Mouse (Mus musculus) heart, adult 2 months (tissue): Measurements from ENCODE around the gene Zxdc. TPM values are rescaled to one million over a fixed set of nuclear protein-coding genes. Genes with fewer than 3 reads are reported as not detected.

Source experiments
- DNase-seq, 2 experiments: peaks; one replicate each; pipeline ENCODE4 v3.0.0; 2021
- H3K27ac ChIP-seq: fragments of 200-600 bp; 2 replicates; pipeline ENCODE4 v1.8.1; 2022
- H3K27me3 ChIP-seq: fragments of 200-500 bp; 2 replicates; pipeline ENCODE4 v1.6.1; 2012; ENCODE audit warnings: mild to moderate bottlenecking, low read length, inconsistent platforms, mixed read lengths; ENCODE audit not compliant: control insufficient read depth, insufficient read depth
- H3K36me3 ChIP-seq: fragments of 200-500 bp; 2 replicates; pipeline ENCODE4 v1.6.1; 2012; ENCODE audit warnings: low read length, inconsistent platforms; ENCODE audit not compliant: control insufficient read depth, insufficient read depth
- H3K4me1 ChIP-seq: fragments of 200-500 bp; 2 replicates; pipeline ENCODE4 v1.6.1; 2011; ENCODE audit warnings: low read length; ENCODE audit not compliant: control insufficient read depth, insufficient read depth
- H3K4me3 ChIP-seq: fragments of 200-600 bp; 2 replicates; pipeline ENCODE4 v1.8.1; 2022
- H3K79me2 ChIP-seq: fragments of 200-500 bp; replicated peaks from 2 replicates; pipeline ENCODE4 v1.6.1; 2012; ENCODE audit warnings: mild to moderate bottlenecking, inconsistent platforms, low read length, moderate library complexity, mixed read lengths; ENCODE audit not compliant: control insufficient read depth, insufficient read depth
- H3K9ac ChIP-seq: fragments of 200-500 bp; 2 replicates; pipeline ENCODE4 v1.6.1; 2012; ENCODE audit warnings: low read depth, mild to moderate bottlenecking, control low read depth, inconsistent platforms, low read length, mixed read lengths
- CTCF ChIP-seq: fragments of 200-600 bp; IDR thresholded peaks from 2 replicates; pipeline ENCODE4 v1.8.1; 2022; ENCODE audit warnings: antibody characterized with exemption, mild to moderate bottlenecking, moderate library complexity
- EP300 ChIP-seq: fragments of 200-500 bp; IDR thresholded peaks from 2 replicates; pipeline ENCODE4 v1.6.1; 2011; ENCODE audit warnings: low read depth, low read length, control low read depth; ENCODE audit not compliant: insufficient read depth
- POLR2A ChIP-seq: fragments of 200-500 bp; IDR thresholded peaks from 2 replicates; pipeline ENCODE4 v1.6.1; 2011; ENCODE audit warnings: mild to moderate bottlenecking, low read depth, low read length, control low read depth; ENCODE audit not compliant: insufficient read depth
- WGBS: fragments of 180-500 bp; shearing (Covaris S2); methylation state at CpG from one replicate; pipeline ENCODE4 v1.1.7; 2018; 5-methylcytosine and 5-hydroxymethylcytosine counted together
- intact Hi-C: fragments of 180-260 bp; cut with DNase I; formaldehyde crosslinking; loops from one replicate; pipeline ENCODE4 v1.15.1; 2025
- polyA plus RNA-seq: library from polyadenylated mRNA; depleted of rRNA; stranded (reverse); fragments of >200 nt; gene quantifications from 2 replicates; pipeline ENCODE4 v1.2.3, GENCODE M21; 2012
- total RNA-seq, 2 experiments: library from RNA; stranded (reverse); gene quantifications; 2 replicates each; pipeline ENCODE4 v1.2.3; 2021

The Zxdc gene
- total and polyA plus RNA-seq, 3 experiments, result 8.4 to 14.6 (median 12.6) TPM

GRCm38 (mm10) chr6:90327670-90328069 is 41.6 kb upstream of the Zxdc start:
- WGBS, result 14% methylated on average over 6 of the region's 6 CpGs
- no peaks in the 10 kb centered on the region for H3K79me2 ChIP-seq
- intact Hi-C loops, result loop anchor here (10.0 kb wide), 1 partner anchor 643 kb away; no protein-coding TSS in a partner anchor
- H3K27me3 ChIP-seq, result no peaks in the 10 kb centered on the region
- H3K4me3 ChIP-seq, result no peak overlapping the region
- no peak for DNase-seq
- no peak overlapping the region for H3K27ac ChIP-seq
- no peaks in the 10 kb centered on the region for H3K4me1 ChIP-seq
- no peak overlapping the region for H3K9ac ChIP-seq
- TF ChIP-seq EP300, result no peak
- TF ChIP-seq CTCF, result peak; percentile 59
- H3K36me3 ChIP-seq, result no peaks in the 10 kb centered on the region

DNA sequence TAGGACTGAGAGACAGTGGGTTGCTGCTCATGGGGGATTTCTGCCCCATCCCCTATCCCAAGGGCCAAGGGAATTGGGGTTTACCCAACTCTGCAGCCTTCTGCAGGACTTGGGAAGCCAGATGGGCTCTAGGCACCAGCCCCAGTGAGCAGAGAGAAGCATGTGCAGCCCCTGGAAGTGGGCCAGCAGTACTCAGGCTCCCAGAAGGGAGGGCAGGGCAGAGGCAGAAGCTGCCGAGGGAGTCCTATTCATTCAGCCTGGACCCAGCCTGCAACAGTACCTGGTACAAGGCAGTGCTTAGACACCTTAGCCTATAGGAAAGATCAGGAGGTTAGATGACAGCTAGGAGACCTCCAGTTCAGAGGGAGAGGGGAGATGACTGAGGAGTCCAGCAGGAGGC is 39.3 kb upstream of the Zxdc start:
- DNase-seq, result peak; percentile 55 to 69
- Histone ChIP-seq H3K79me2 (no peaks in the 10 kb centered on the region), H3K9ac (no peak overlapping the region), H3K27ac (no peak overlapping the region), H3K27me3 (no peaks in the 10 kb centered on the region), H3K36me3 (no peaks in the 10 kb centered on the region), H3K4me3 (no peak overlapping the region), H3K4me1 (no peaks in the 10 kb centered on the region)
- TF ChIP-seq EP300, result no peak
- no peak for TF ChIP-seq POLR2A
- TF ChIP-seq CTCF, result no peak
- WGBS, result 0% methylated on average over 1 of the region's 1 CpGs
- intact Hi-C loops, result loop anchor here (10.0 kb wide), 1 partner anchor 645 kb away; no protein-coding TSS in a partner anchor

- H3K4me3 ChIP-seq, result no peak within 1 kb of the TSS
- TF ChIP-seq POLR2A (no peak), EP300 (no peak), CTCF (no peak)
- no peak for DNase-seq
- H3K36me3 ChIP-seq, result no peaks in the 10 kb centered on the region
- H3K79me2 ChIP-seq, result no peaks in the 10 kb centered on the region
- H3K9ac ChIP-seq, result no peak within 1 kb of the TSS
- no peaks in the 10 kb centered on the region for H3K4me1 ChIP-seq
- H3K27ac ChIP-seq, result no peak within 1 kb of the TSS
- WGBS, result 75% methylated on average over 7 of the region's 7 CpGs
- intact Hi-C loops, result no loop called here
- no peaks in the 10 kb centered on the region for H3K27me3 ChIP-seq
These were observed 36.5 kb upstream of the Zxdc start, which contains the start of gene Uroc1 for GRCm38 (mm10) chr6:90332561-90333425. TSS of gene Uroc1 (plus strand) at chr6:90333284.

DNA sequence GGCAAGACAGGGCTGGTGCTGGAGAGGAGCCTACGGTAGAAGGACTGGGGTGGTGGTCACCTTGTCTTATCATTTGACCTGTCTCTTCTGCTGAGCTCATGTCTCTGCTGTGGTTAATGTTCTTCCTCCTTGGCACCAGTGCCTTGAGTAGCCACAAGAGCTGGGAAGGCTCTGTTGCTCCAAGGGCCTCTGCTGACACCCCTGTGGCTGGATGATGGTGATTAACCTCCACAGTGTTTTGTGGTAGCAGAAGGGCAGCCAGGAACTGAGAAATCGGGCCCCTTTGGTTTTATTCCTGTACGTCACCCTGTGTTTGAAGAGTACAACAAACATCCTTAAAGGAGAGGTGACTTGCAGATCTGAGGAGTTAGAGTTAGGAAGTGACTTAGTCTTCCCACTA is 35.0 kb upstream of the Zxdc start:
- H3K27ac ChIP-seq, result no peak overlapping the region
- no peak overlapping the region for H3K4me3 ChIP-seq
- TF ChIP-seq CTCF, result no peak
- TF ChIP-seq EP300, result no peak
- no peak for TF ChIP-seq POLR2A
- intact Hi-C loops, result no loop called here
- no peaks in the 10 kb centered on the region for H3K27me3 ChIP-seq
- H3K4me1 ChIP-seq, result no peaks in the 10 kb centered on the region
- 75% methylated on average over 3 of the region's 3 CpGs for WGBS
- no peaks in the 10 kb centered on the region for H3K79me2 ChIP-seq
- H3K36me3 ChIP-seq, result no peaks in the 10 kb centered on the region
- no peak for DNase-seq
- H3K9ac ChIP-seq, result no peak overlapping the region

DNA sequence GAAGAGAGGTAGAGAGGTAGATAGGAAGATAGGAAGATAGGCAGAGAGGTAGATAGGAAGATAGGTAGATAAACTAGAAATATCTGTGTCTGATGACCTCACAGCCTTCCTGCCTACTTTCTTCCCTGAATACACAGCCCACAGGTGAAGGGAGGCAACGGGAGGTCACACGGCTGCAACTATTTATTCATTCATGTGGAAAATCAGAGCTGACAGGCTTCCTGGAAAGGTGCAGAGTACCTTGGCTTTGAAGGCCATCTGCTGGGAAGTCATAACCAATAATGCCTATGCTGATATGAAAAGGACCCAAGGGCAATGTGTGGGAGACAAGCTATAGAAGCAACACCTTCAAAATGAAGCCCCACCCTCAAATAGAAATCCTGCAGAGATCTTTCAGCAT is 26.9 kb upstream of the Zxdc start:
- H3K4me1 ChIP-seq, result no peaks in the 10 kb centered on the region
- WGBS, result 75% methylated on average over 2 of the region's 2 CpGs
- intact Hi-C loops, result no loop called here
- no peaks in the 10 kb centered on the region for H3K36me3 ChIP-seq
- H3K9ac ChIP-seq, result no peak overlapping the region
- H3K4me3 ChIP-seq, result no peak overlapping the region
- H3K79me2 ChIP-seq, result no peaks in the 10 kb centered on the region
- no peak for DNase-seq
- TF ChIP-seq EP300 (no peak), POLR2A (no peak), CTCF (no peak)
- no peak overlapping the region for H3K27ac ChIP-seq
- H3K27me3 ChIP-seq, result no peaks in the 10 kb centered on the region

- no peaks in the 10 kb centered on the region for H3K79me2 ChIP-seq
- no peaks in the 10 kb centered on the region for H3K4me1 ChIP-seq
- DNase-seq, result no peak
- H3K27ac ChIP-seq, result no peak overlapping the region
- H3K4me3 ChIP-seq, result no peak overlapping the region
- intact Hi-C loops, result no loop called here
- H3K27me3 ChIP-seq, result no peaks in the 10 kb centered on the region
- no peaks in the 10 kb centered on the region for H3K36me3 ChIP-seq
- 78% methylated on average over 4 of the region's 4 CpGs for WGBS
- TF ChIP-seq CTCF (no peak), POLR2A (no peak), EP300 (no peak)
- H3K9ac ChIP-seq, result no peak overlapping the region
These were observed 22.1 kb upstream of the Zxdc start for GRCm38 (mm10) chr6:90347183-90347582.
